Mouse (Mus musculus): ENCODE measurements at regions not wholly inside any gene's neighbourhood (a gene's known extent, or its start where the extent isn't known, plus 50 kb on each side); places are given as distances from the start of the nearest gene placed in this dataset.

- H3K9ac ChIP-seq (replicated peaks; ENCODE audit: low read length): no peak overlapping the region
- no peak for ATAC-seq
- 90% methylated on average over 3 of the region's 3 CpGs for WGBS
Observed at GRCm38 (mm10) chr12:25298766-25299165, 201.8 kb upstream of the Id2 start.

GRCm38 (mm10) chr12:25297960-25298359, 201.0 kb upstream of the Id2 start:
- no peak for DNase-seq (ENCODE audit: low spot score)
- Histone ChIP-seq H3K4me3 (ENCODE audit: low read length) (no peak overlapping the region), H3K27ac (no peak overlapping the region), H3K27me3 (ENCODE audit: insufficient read depth, low read length) (no peaks in the 10 kb centered on the region), H3K4me2 (ENCODE audit: low read depth, low read length) (no peak overlapping the region), H3K9ac (replicated peaks; ENCODE audit: low read length) (no peak overlapping the region), H3K36me3 (ENCODE audit: insufficient read depth, low read length) (no peaks in the 10 kb centered on the region), H3K4me1 (ENCODE audit: insufficient read depth, low read length) (no peaks in the 10 kb centered on the region), H3K9me3 (ENCODE audit: low read length) (no peaks in the 10 kb centered on the region)
- TF ChIP-seq CTCF (IDR thresholded peaks at IDR 0.05; ENCODE audit: low read depth): no peak
- ATAC-seq: no peak

More at GRCm38 (mm10) chr12:25298766-25299165, 201.8 kb upstream of the Id2 start:
- no peak overlapping the region for H3K4me2 ChIP-seq (ENCODE audit: low read depth, low read length)
- H3K36me3 ChIP-seq (ENCODE audit: insufficient read depth, low read length): no peaks in the 10 kb centered on the region
- no peak overlapping the region for H3K27ac ChIP-seq
- H3K9me3 ChIP-seq (ENCODE audit: low read length): no peaks in the 10 kb centered on the region
- no peak for DNase-seq (ENCODE audit: low spot score)
- TF ChIP-seq CTCF (IDR thresholded peaks at IDR 0.05; ENCODE audit: low read depth): no peak
- no peak overlapping the region for H3K4me3 ChIP-seq (ENCODE audit: low read length)
- H3K4me1 ChIP-seq (ENCODE audit: insufficient read depth, low read length): no peaks in the 10 kb centered on the region; the same call in 1 of the 2 replicates
- no peaks in the 10 kb centered on the region for H3K27me3 ChIP-seq (ENCODE audit: insufficient read depth, low read length)

- Histone ChIP-seq H3K4me2 (ENCODE audit: low read depth, low read length) (no peak overlapping the region), H3K9me3 (ENCODE audit: low read length) (no peaks in the 10 kb centered on the region), H3K4me1 (ENCODE audit: insufficient read depth, low read length) (no peaks in the 10 kb centered on the region), H3K9ac (replicated peaks; ENCODE audit: low read length) (no peak overlapping the region), H3K27ac (no peak overlapping the region), H3K36me3 (ENCODE audit: insufficient read depth, low read length) (no peaks in the 10 kb centered on the region), H3K27me3 (ENCODE audit: insufficient read depth, low read length) (no peaks in the 10 kb centered on the region), H3K4me3 (ENCODE audit: low read length) (no peak overlapping the region)
- TF ChIP-seq CTCF (IDR thresholded peaks at IDR 0.05; ENCODE audit: low read depth): no peak
- ATAC-seq (no peak), DNase-seq (ENCODE audit: low spot score) (no peak)
- 97% methylated on average over 3 of the region's 3 CpGs for WGBS
Observed at GRCm38 (mm10) chr12:25296648-25297047, 199.7 kb upstream of the Id2 start.

- Histone ChIP-seq H3K4me3 (ENCODE audit: low read length) (no peak overlapping the region), H3K9ac (replicated peaks; ENCODE audit: low read length) (no peak overlapping the region), H3K27ac (no peak overlapping the region), H3K27me3 (ENCODE audit: insufficient read depth, low read length) (no peaks in the 10 kb centered on the region), H3K4me2 (ENCODE audit: low read depth, low read length) (no peak overlapping the region), H3K4me1 (ENCODE audit: insufficient read depth, low read length) (no peaks in the 10 kb centered on the region), H3K36me3 (ENCODE audit: insufficient read depth, low read length) (no peaks in the 10 kb centered on the region), H3K9me3 (ENCODE audit: low read length) (no peaks in the 10 kb centered on the region)
- no peak for TF ChIP-seq CTCF (IDR thresholded peaks at IDR 0.05; ENCODE audit: low read depth)
- DNase-seq (ENCODE audit: low spot score) (no peak), ATAC-seq (no peak)
- 49% methylated on average over 4 of the region's 4 CpGs for WGBS
Observed at GRCm38 (mm10) chr12:25294179-25295025, 197.5 kb upstream of the Id2 start.

DNA sequence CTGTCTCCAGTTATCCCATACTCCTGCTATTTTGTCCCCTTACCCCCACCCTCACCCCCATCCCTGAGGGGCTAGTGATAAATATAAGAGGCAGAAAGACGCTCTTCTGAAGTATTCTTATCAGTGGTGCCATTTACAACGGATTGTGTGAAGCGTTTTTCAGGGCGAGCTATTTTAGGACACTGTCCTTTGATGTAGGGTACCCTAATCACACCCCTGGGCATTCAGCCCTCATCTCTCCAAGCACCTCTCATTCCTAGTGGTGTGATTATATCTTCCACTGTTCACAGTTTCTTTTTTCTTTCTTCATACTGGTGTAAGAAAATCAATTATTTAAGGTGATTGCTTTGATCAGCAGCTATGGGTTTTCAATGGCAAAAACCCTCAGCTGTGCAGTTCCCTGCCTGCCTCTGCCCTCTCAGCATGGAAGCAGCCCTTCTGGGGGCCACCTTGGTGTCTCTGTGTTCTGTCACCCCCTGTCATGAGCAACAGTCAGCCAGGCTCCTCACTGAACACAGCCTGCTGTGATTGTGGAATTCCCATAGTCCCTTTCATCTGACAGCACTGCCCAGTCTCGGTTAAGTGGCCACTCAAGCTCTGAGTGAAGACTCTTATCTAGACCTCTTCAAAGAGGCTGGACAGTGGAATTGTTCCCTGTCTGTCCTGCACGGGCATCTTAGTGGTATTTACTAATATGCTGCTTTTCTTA, 196.7 kb upstream of the Id2 start:
- DNase-seq (ENCODE audit: low spot score) (no peak), ATAC-seq (no peak)
- 45% methylated on average over 6 of the region's 6 CpGs for WGBS
- H3K9me3 ChIP-seq (ENCODE audit: low read length): no peaks in the 10 kb centered on the region
- no peaks in the 10 kb centered on the region for H3K4me1 ChIP-seq (ENCODE audit: insufficient read depth, low read length)
- no peaks in the 10 kb centered on the region for H3K36me3 ChIP-seq (ENCODE audit: insufficient read depth, low read length)
- H3K27me3 ChIP-seq (ENCODE audit: insufficient read depth, low read length): no peaks in the 10 kb centered on the region
- H3K27ac ChIP-seq: no peak overlapping the region
- no peak for TF ChIP-seq CTCF (IDR thresholded peaks at IDR 0.05; ENCODE audit: low read depth)
- H3K4me3 ChIP-seq (ENCODE audit: low read length): no peak overlapping the region
- no peak overlapping the region for H3K9ac ChIP-seq (replicated peaks; ENCODE audit: low read length)
- H3K4me2 ChIP-seq (ENCODE audit: low read depth, low read length): no peak overlapping the region

DNA sequence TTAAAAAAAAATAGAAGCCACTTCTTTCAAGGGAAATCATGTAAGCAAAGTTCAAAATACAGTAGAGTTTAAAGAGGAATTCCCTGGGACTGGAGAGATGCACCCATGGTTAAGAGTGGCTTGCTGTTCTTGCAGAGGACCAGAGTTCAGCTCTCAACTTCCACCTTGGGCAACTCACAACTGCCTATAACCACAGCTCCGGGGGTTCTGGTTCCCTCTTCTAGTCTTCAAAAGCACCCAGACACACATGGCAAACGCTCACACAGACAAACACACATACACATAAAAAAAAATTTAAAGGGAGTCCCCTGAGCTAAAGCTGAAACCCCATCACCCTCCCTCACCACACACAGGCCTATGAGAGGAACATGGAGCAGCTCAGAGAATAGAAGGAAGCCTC, 192.4 kb upstream of the Id2 start:
- Histone ChIP-seq H3K36me3 (ENCODE audit: insufficient read depth, low read length) (no peaks in the 10 kb centered on the region), H3K4me1 (ENCODE audit: insufficient read depth, low read length) (no peaks in the 10 kb centered on the region), H3K9ac (replicated peaks; ENCODE audit: low read length) (no peak overlapping the region), H3K27me3 (ENCODE audit: insufficient read depth, low read length) (no peaks in the 10 kb centered on the region), H3K27ac (no peak overlapping the region), H3K4me3 (ENCODE audit: low read length) (no peak overlapping the region), H3K9me3 (ENCODE audit: low read length) (no peaks in the 10 kb centered on the region), H3K4me2 (ENCODE audit: low read depth, low read length) (no peak overlapping the region)
- DNase-seq (ENCODE audit: low spot score): no peak
- WGBS: 88% methylated on average over 2 of the region's 2 CpGs
- TF ChIP-seq CTCF (IDR thresholded peaks at IDR 0.05; ENCODE audit: low read depth): no peak
- ATAC-seq: no peak

DNA sequence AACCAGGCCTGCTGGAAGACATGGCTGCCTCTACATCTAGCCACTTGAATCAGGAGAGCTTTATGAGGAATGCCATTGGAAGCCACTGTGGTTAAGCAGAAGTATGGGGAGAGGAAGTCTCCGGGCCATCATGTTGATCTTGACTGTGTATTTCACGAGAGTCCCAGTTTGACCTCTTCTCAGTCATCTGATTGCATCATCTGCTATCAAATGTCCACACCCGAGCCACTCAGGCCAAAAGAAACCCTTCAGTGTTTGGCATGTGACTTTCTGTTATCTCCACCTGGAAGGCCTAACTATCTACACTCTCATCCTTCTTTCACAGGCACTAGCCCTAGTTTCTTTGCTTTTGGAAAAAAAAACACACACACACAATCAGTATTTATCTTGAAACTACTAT, 186.9 kb upstream of the Id2 start:
- Histone ChIP-seq H3K9ac (replicated peaks; ENCODE audit: low read length) (no peak overlapping the region), H3K27ac (no peak overlapping the region), H3K4me2 (ENCODE audit: low read depth, low read length) (no peak overlapping the region), H3K9me3 (ENCODE audit: low read length) (no peaks in the 10 kb centered on the region), H3K4me3 (ENCODE audit: low read length) (no peak overlapping the region), H3K4me1 (ENCODE audit: insufficient read depth, low read length) (no peaks in the 10 kb centered on the region), H3K36me3 (ENCODE audit: insufficient read depth, low read length) (no peaks in the 10 kb centered on the region), H3K27me3 (ENCODE audit: insufficient read depth, low read length) (no peaks in the 10 kb centered on the region)
- no peak for TF ChIP-seq CTCF (IDR thresholded peaks at IDR 0.05; ENCODE audit: low read depth)
- WGBS: 85% methylated on average over 3 of the region's 3 CpGs
- ATAC-seq (no peak), DNase-seq (ENCODE audit: low spot score) (no peak)
